Mouse (Mus musculus) kidney, adult 2 months (tissue): Measurements from ENCODE around the gene Trabd.

Experiments used
- CTCF ChIP-seq: fragments of 200-500 bp; conservative IDR thresholded peaks from 2 replicates; pipeline ENCODE4 v1.5.1; 2011; ENCODE audit warnings: low read depth, mild to moderate bottlenecking, control low read depth, low read length, moderate library complexity, mixed read lengths; ENCODE audit not compliant: insufficient read depth, insufficient read length
- POLR2A ChIP-seq: fragments of 200-500 bp; IDR thresholded peaks from one replicate; pipeline ENCODE4 v1.6.1; 2011; ENCODE audit warnings: low read depth, low read length, control low read depth

- TF ChIP-seq CTCF (0 out of 2 replicates have a peak, but pooled peaks have one; percentile 18), POLR2A (no peak)
Observed at GRCm38 (mm10) chr15:89044381-89044780, 30.5 kb upstream of the Trabd start.
